Mouse (Mus musculus): ENCODE measurements at regions not wholly inside any gene's neighbourhood (a gene's known extent, or its start where the extent isn't known, plus 50 kb on each side); places are given as distances from the start of the nearest gene placed in this dataset.

DNA sequence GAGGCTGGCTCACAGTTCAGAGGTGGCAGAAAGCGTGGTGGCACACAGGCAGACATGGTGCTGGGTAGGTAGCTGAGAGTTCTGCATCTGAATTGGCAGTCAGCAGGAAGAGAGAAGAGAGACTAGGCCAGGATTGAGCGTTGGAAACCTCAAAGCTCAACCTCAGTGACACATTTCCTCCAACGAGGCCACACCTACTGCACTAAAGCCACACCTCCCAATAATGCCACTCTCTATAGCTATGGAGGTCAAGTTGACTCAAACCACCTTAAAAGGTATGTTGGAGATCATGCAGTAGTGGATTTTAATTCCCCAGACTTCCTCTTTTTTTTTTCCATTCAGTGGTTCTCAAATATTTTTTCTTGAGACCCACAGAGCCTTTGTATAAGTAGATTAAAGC is 57.1 kb downstream of the Ccdc54 start:
- TF ChIP-seq CTCF (IDR thresholded peaks at IDR 0.05) (no peak), EP300 (IDR thresholded peaks at IDR 0.05) (no peak)
